Mouse (Mus musculus) liver, embryonic 12.5 days (tissue): ENCODE measurements around the gene Ciao2a. TPM values are rescaled to one million over a fixed set of nuclear protein-coding genes. Genes with fewer than 3 reads are reported as not detected.

Source experiments
- ATAC-seq: fragments of 200-750 bp; cut with Nextera tagmentation; 2 replicates; pipeline ENCODE4 v1.8.0; 2017; ENCODE audit warnings: moderate number of reproducible peaks, mild to moderate bottlenecking, moderate library complexity
- H3K27ac ChIP-seq: fragments of 300-500 bp; sonication (generic); 2 replicates; pipeline ENCODE4 v1.5.1; 2016; ENCODE audit warnings: mild to moderate bottlenecking
- H3K27me3 ChIP-seq: fragments of 300-500 bp; sonication (generic); replicated peaks from 2 replicates; pipeline ENCODE4 v1.6.1; 2016; ENCODE audit warnings: mild to moderate bottlenecking, moderate library complexity
- H3K36me3 ChIP-seq: fragments of 300-500 bp; sonication (generic); 2 replicates; pipeline ENCODE4 v1.6.1; 2016; ENCODE audit warnings: mild to moderate bottlenecking, moderate library complexity
- H3K4me1 ChIP-seq: fragments of 300-500 bp; sonication (generic); 2 replicates; pipeline ENCODE4 v1.6.1; 2016
- H3K4me2 ChIP-seq: fragments of 300-500 bp; sonication (generic); 2 replicates; pipeline ENCODE4 v1.6.1; 2016; ENCODE audit warnings: mild to moderate bottlenecking, moderate library complexity
- H3K4me3 ChIP-seq: fragments of 300-500 bp; sonication (generic); 2 replicates; pipeline ENCODE4 v1.5.1; 2016; ENCODE audit warnings: mild to moderate bottlenecking, moderate library complexity
- H3K9ac ChIP-seq: fragments of 300-500 bp; sonication (generic); 2 replicates; pipeline ENCODE4 v1.6.1; 2016; ENCODE audit warnings: mild to moderate bottlenecking, moderate library complexity
- H3K9me3 ChIP-seq: fragments of 300-500 bp; sonication (generic); replicated peaks from 2 replicates; pipeline ENCODE4 v1.6.1; 2016; ENCODE audit warnings: mild to moderate bottlenecking, moderate library complexity
- WGBS: fragments of 180-500 bp; shearing (Covaris S2); methylation state at CpG from one replicate; pipeline ENCODE4 v1.1.7; 2016; ENCODE audit not compliant: insufficient replicate concordance; 5-methylcytosine and 5-hydroxymethylcytosine counted together
- polyA plus RNA-seq: library from polyadenylated mRNA; unstranded; fragments of >200 nt; fragmentation: Nextera tagmentation; extraction: Ambion mirVana; gene quantifications from 2 replicates; pipeline ENCODE4 v1.2.1, GENCODE M21; 2016

Gene Ciao2a
- polyA plus RNA-seq, 1 experiment from 2014 or later, result 199 TPM

DNA sequence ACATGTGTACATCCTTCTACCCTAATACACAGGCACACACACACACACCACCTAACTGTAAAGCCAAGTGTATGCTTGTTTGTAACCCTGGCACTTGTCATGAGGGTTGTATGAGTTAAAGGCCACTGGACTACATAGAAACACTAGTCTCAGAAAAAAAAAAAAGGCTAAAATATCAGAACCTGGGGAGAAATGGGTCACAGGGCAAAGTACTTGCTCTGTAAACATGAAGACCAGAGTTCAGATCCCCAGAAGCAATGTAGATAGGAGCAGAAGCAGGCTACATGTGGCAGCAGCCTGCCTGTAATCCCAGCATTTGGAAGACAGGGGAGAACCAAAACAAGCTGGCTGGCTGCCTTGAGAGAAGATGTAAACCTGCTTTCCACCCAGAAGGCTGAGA is 19.7 kb downstream of the Ciao2a start:
- H3K36me3 ChIP-seq, result peaks cover 3% of the 10 kb centered on the region; the same call in 1 of the 2 replicates
- H3K27ac ChIP-seq, result no peak overlapping the region
- no peaks in the 10 kb centered on the region for H3K4me1 ChIP-seq
- H3K9me3 ChIP-seq, result no peaks in the 10 kb centered on the region
- H3K4me3 ChIP-seq, result no peak overlapping the region
- ATAC-seq, result no peak
- H3K9ac ChIP-seq, result no peak overlapping the region
- no peak overlapping the region for H3K4me2 ChIP-seq
- peaks cover 10% of the 10 kb centered on the region for H3K27me3 ChIP-seq

DNA sequence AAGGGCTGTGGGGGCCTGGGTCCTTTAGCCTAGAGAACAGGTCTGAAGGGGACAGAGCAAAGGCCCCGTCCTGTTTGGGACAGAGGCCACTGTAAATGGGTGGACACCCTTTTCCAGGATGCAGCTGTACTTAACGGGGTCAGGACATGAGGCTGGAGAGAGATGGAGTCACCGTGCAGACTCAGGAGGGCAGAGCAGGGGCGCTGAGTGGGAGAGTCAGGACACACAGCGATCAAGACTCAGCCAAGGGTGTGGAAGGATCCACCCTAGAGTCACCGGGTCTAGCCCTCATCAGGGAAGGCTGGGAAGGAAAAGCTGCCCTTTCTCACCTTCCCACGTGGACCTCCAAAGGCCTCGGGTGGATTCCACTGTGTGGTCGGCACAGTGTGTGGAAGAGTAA is 25.6 kb downstream of the Ciao2a start:
- Histone ChIP-seq H3K4me2 (no peak overlapping the region), H3K27ac (no peak overlapping the region), H3K9me3 (no peaks in the 10 kb centered on the region), H3K4me1 (no peaks in the 10 kb centered on the region), H3K4me3 (no peak overlapping the region), H3K36me3 (no peaks in the 10 kb centered on the region), H3K27me3 (peaks cover 37% of the 10 kb centered on the region), H3K9ac (no peak overlapping the region)
- no peak for ATAC-seq
- 50% methylated on average over 9 of the region's 9 CpGs for WGBS

GRCm38 (mm10) chr9:66153594-66153993 is 27.2 kb downstream of the Ciao2a start:
- no peaks in the 10 kb centered on the region for H3K9me3 ChIP-seq
- H3K27me3 ChIP-seq, result peaks cover 48% of the 10 kb centered on the region
- H3K9ac ChIP-seq, result no peak overlapping the region
- H3K4me3 ChIP-seq, result no peak overlapping the region
- no peak overlapping the region for H3K27ac ChIP-seq
- no peak overlapping the region for H3K4me2 ChIP-seq
- H3K4me1 ChIP-seq, result peaks cover 10% of the 10 kb centered on the region
- no peak for ATAC-seq
- WGBS, result 66% methylated on average over 6 of the region's 6 CpGs
- H3K36me3 ChIP-seq, result no peaks in the 10 kb centered on the region

DNA sequence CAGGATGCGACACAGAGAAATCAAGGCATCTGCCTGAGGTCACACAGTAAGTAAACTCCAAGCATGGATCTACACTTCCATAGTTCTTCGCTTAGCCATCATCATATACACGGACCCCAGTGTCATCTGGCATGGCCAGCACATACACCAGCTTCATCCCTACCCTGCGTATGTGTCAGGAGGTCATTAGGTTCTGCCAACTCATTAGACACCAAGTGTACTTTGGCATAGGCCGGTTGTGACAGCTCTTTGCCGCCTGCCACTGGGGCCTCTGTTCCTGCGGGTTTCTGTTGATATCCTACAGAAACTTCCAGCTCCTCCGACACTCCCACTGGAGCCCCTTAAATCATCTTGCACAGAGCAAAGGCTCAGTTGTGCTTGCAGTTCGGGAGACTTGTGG is 27.6 kb downstream of the Ciao2a start:
- 84% methylated on average over 9 of the region's 9 CpGs for WGBS
- H3K9me3 ChIP-seq, result no peaks in the 10 kb centered on the region
- no peak overlapping the region for H3K27ac ChIP-seq
- H3K36me3 ChIP-seq, result no peaks in the 10 kb centered on the region
- peaks cover 15% of the 10 kb centered on the region for H3K4me1 ChIP-seq
- H3K27me3 ChIP-seq, result peaks cover 52% of the 10 kb centered on the region
- H3K4me3 ChIP-seq, result no peak overlapping the region
- H3K9ac ChIP-seq, result no peak overlapping the region
- ATAC-seq, result no peak
- no peak overlapping the region for H3K4me2 ChIP-seq

- Histone ChIP-seq H3K27me3 (peaks cover 59% of the 10 kb centered on the region), H3K27ac (no peak overlapping the region), H3K9ac (no peak overlapping the region), H3K4me1 (peaks cover 24% of the 10 kb centered on the region), H3K4me3 (no peak overlapping the region), H3K9me3 (no peaks in the 10 kb centered on the region), H3K4me2 (no peak overlapping the region), H3K36me3 (no peaks in the 10 kb centered on the region)
- no peak for ATAC-seq
- WGBS, result 43% methylated on average over 1 of the region's 1 CpGs
Observed at GRCm38 (mm10) chr9:66155534-66155933, 29.1 kb downstream of the Ciao2a start.

DNA sequence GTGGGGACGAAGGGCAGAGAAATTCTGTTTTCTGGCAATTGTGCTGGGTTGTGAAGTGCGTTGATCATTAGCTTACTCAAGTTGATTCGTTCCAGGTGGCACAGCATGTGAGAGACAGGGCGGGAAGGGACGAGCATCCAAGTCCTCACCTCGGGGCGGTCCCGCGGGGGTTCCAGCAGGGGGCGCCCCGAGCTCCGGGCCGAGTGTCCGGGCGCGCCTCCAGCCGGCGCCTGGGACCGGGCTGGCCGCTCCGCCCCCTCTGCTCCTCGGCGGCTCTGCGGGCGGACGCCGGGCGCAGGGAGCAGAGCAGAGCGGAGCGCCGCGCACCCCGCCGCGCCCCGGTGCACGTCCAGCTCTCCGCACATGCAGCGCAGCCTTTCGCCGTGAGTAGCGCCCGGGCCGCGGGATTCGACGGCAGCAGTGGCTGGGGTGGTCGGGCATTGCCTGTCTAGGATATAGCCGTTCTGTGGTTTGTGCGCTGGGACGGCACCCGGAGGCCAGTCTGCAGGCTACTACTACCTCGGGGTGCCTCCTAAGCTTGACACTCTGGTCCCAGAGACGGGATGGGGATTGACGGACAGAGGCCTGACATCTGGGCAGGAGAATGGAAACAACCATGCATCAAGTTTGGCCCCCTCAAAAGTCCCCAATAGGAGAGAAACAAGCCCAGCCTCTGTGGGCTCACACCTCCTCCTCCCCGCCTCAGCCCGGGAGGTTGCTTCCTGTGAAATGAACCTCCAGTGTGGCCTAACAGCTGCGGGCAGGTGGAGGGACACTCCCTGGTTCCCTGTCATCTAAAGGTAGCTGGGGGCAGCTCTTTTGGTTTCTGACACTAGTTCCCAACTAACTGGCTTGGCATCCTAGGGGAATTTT is 31.8 kb downstream of the Ciao2a start, which contains the start of gene Dapk2:
Dapk2 (plus strand) TSS at position 266 of the 873 bp plus-strand sequence.
- ATAC-seq, result peak; percentile 94
- Histone ChIP-seq H3K27ac (peak within 1 kb of the TSS; percentile 66), H3K27me3 (peaks cover 37% of the 10 kb centered on the region), H3K4me1 (peaks cover 35% of the 10 kb centered on the region), H3K36me3 (no peaks in the 10 kb centered on the region), H3K9me3 (no peaks in the 10 kb centered on the region), H3K4me2 (peak within 1 kb of the TSS; percentile 88), H3K9ac (peak within 1 kb of the TSS; percentile 79), H3K4me3 (peak within 1 kb of the TSS; percentile 69)
- WGBS, result 2% methylated on average over 47 of the region's 58 CpGs

- no peaks in the 10 kb centered on the region for H3K36me3 ChIP-seq
- no peaks in the 10 kb centered on the region for H3K9me3 ChIP-seq
- peak overlapping the region; percentile 79 for H3K9ac ChIP-seq
- peak overlapping the region; percentile 69 for H3K4me3 ChIP-seq
- H3K4me2 ChIP-seq, result peak overlapping the region; percentile 88
- WGBS, result 71% methylated on average over 6 of the region's 6 CpGs
- peak; percentile 53; the same call in 1 of the 2 replicates for ATAC-seq
- H3K4me1 ChIP-seq, result peaks cover 36% of the 10 kb centered on the region
- H3K27me3 ChIP-seq, result peaks cover 32% of the 10 kb centered on the region
- H3K27ac ChIP-seq, result peak overlapping the region; percentile 66
Observed at GRCm38 (mm10) chr9:66158885-66159430, 32.5 kb downstream of the Ciao2a start.

- H3K36me3 ChIP-seq, result no peaks in the 10 kb centered on the region
- peaks cover 32% of the 10 kb centered on the region for H3K27me3 ChIP-seq
- H3K27ac ChIP-seq, result no peak overlapping the region
- no peak overlapping the region for H3K4me3 ChIP-seq
- ATAC-seq, result no peak
- no peaks in the 10 kb centered on the region for H3K9me3 ChIP-seq
- peaks cover 36% of the 10 kb centered on the region for H3K4me1 ChIP-seq
- H3K9ac ChIP-seq, result no peak overlapping the region
- 85% methylated on average over 2 of the region's 2 CpGs for WGBS
- H3K4me2 ChIP-seq, result peak overlapping the region; percentile 88; the same call in 1 of the 2 replicates
Observed at GRCm38 (mm10) chr9:66160155-66160554, 33.7 kb downstream of the Ciao2a start.

GRCm38 (mm10) chr9:66162995-66163394 is 36.6 kb downstream of the Ciao2a start:
- no peaks in the 10 kb centered on the region; the same call in 1 of the 2 replicates for H3K36me3 ChIP-seq
- H3K4me3 ChIP-seq, result no peak overlapping the region
- H3K4me1 ChIP-seq, result peaks cover 53% of the 10 kb centered on the region
- H3K9ac ChIP-seq, result no peak overlapping the region
- ATAC-seq, result no peak
- no peaks in the 10 kb centered on the region for H3K9me3 ChIP-seq
- H3K27ac ChIP-seq, result no peak overlapping the region
- no peak overlapping the region for H3K4me2 ChIP-seq
- WGBS, result 74% methylated on average over 9 of the region's 9 CpGs
- H3K27me3 ChIP-seq, result peaks cover 17% of the 10 kb centered on the region; the same call in 1 of the 2 replicates

- Histone ChIP-seq H3K4me1 (peaks cover 45% of the 10 kb centered on the region), H3K9ac (no peak overlapping the region), H3K36me3 (no peaks in the 10 kb centered on the region; the same call in 1 of the 2 replicates), H3K27me3 (no peaks in the 10 kb centered on the region), H3K27ac (peak overlapping the region; percentile 15; the same call in 1 of the 2 replicates), H3K4me2 (no peak overlapping the region), H3K4me3 (no peak overlapping the region), H3K9me3 (no peaks in the 10 kb centered on the region)
- WGBS, result 78% methylated on average over 5 of the region's 5 CpGs
- no peak for ATAC-seq
Observed at GRCm38 (mm10) chr9:66167222-66167621, 40.8 kb downstream of the Ciao2a start.

GRCm38 (mm10) chr9:66168233-66168632 is 41.8 kb downstream of the Ciao2a start:
- WGBS, result 15% methylated on average over 1 of the region's 1 CpGs
- Histone ChIP-seq H3K9me3 (no peaks in the 10 kb centered on the region), H3K27me3 (no peaks in the 10 kb centered on the region), H3K36me3 (no peaks in the 10 kb centered on the region; the same call in 1 of the 2 replicates), H3K4me2 (no peak overlapping the region; the same call in 1 of the 2 replicates), H3K27ac (peak overlapping the region; percentile 69), H3K9ac (peak overlapping the region; percentile 17; the same call in 1 of the 2 replicates), H3K4me1 (peaks cover 42% of the 10 kb centered on the region), H3K4me3 (no peak overlapping the region)
- ATAC-seq, result peak; percentile 79

DNA sequence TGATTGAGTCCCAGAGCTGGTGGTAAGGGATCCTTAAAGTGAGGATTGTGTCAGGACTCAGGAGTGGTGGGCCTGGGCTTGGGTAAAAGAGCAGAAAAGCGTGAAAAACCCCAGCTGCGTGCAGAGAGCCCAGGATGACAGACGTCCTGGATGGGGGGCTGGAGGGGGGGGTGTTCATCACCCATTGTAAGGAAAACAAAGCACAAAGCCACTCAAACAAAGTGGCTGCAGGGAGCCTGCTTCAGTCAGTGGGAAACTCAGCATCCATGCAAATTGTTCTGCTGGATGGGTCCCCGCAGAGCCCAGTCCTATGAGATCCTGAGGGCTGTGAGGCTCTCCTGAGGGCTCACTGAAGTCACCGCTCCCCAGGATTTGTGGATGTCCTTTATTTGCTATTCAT is 44.1 kb downstream of the Ciao2a start:
- Histone ChIP-seq H3K4me3 (no peak overlapping the region), H3K9me3 (no peaks in the 10 kb centered on the region), H3K4me1 (peaks cover 57% of the 10 kb centered on the region), H3K27me3 (no peaks in the 10 kb centered on the region), H3K9ac (no peak overlapping the region), H3K4me2 (no peak overlapping the region), H3K36me3 (no peaks in the 10 kb centered on the region; the same call in 1 of the 2 replicates), H3K27ac (no peak overlapping the region)
- WGBS, result 77% methylated on average over 5 of the region's 5 CpGs
- no peak for ATAC-seq
